In genomic region chr3:114908846-114909245, GRCm38 (mm10) we compare ENCODE assay signal across 23 mouse cellular contexts. TPM values are rescaled to one million over a fixed set of nuclear protein-coding genes. Genes with fewer than 3 reads are reported as not detected.
"Had no signal": no experiment of that assay in that cellular context is flagged by ENCODE, and none has a peak within 500 bp of the region (broad histone marks: within the 10 kb centered on the region; RNA-seq: fewer than 3 reads in every experiment).

No protein-coding gene starts in this region.

- DNase-seq: liver, postnatal 0 days; lung, adult 2 months; lung, postnatal 14 days; lung, postnatal 36 days; retina, postnatal 1 day; right cerebral cortex, adult 18-20 months; right cerebral cortex, postnatal 25 days; right cerebral cortex, postnatal 4 days; spleen, adult 18-20 months; thymus, adult 18-20 months; thymus, postnatal 14 days; thymus, postnatal 36 days had no signal

- H3K4me3 ChIP-seq: lung, embryonic 15.5 days; megakaryocyte, embryonic 14.5 days; midbrain, embryonic 13.5 days; midbrain, embryonic 15.5 days; myocyte; neural tube, embryonic 13.5 days; neural tube, embryonic 15.5 days had no signal

- H3K4me2 ChIP-seq: lung, embryonic 15.5 days; midbrain, embryonic 11.5 days; midbrain, embryonic 13.5 days; midbrain, embryonic 15.5 days; neural tube, embryonic 13.5 days; neural tube, embryonic 15.5 days had no signal

- H3K4me1 ChIP-seq: lung, embryonic 15.5 days; midbrain, embryonic 15.5 days had no signal

- H3K9ac ChIP-seq: liver, postnatal 0 days; lung, embryonic 15.5 days; midbrain, embryonic 13.5 days; midbrain, embryonic 15.5 days; neural tube, embryonic 13.5 days; neural tube, embryonic 15.5 days had no signal

- H3K27me3 ChIP-seq: lung, embryonic 15.5 days; midbrain, embryonic 13.5 days; midbrain, embryonic 15.5 days; neural tube, embryonic 13.5 days; neural tube, embryonic 15.5 days had no signal

- H3K27ac ChIP-seq: lung, embryonic 15.5 days; macrophage; midbrain, embryonic 13.5 days; midbrain, embryonic 15.5 days; neural tube, embryonic 13.5 days; neural tube, embryonic 15.5 days had no signal

- ATAC-seq: liver, postnatal 0 days; lung, postnatal 0 days; midbrain, embryonic 13.5 days; midbrain, embryonic 15.5 days had no signal

- H3K9me3 ChIP-seq: lung, embryonic 15.5 days; megakaryocyte, embryonic 14.5 days; midbrain, embryonic 13.5 days; midbrain, embryonic 15.5 days; neural tube, embryonic 13.5 days; neural tube, embryonic 15.5 days had no signal

- H3K36me3 ChIP-seq: lung, embryonic 15.5 days; midbrain, embryonic 13.5 days; midbrain, embryonic 15.5 days; neural tube, embryonic 13.5 days; neural tube, embryonic 15.5 days had no signal

RNA-seq across cellular contexts. Expression of gene Olfm3, which starts 5.0 kb away (rescaled TPM):
- polyA plus RNA-seq: liver, postnatal 0 days; lung, adult 2 months; lung, postnatal 0 days; macrophage; myocyte; small intestine, adult 2 months had no signal
